Mouse (Mus musculus) testis, adult 2 months (tissue): ENCODE measurements around the gene Mepce. TPM values are rescaled to one million over a fixed set of nuclear protein-coding genes. Genes with fewer than 3 reads are reported as not detected.

Experiments
- H3K27ac ChIP-seq: fragments of 200-500 bp; 2 replicates; pipeline ENCODE4 v1.5.1; 2012; ENCODE audit warnings: low read depth, low read length; ENCODE audit not compliant: control insufficient read depth, insufficient read depth
- H3K27me3 ChIP-seq: fragments of 200-500 bp; 2 replicates; pipeline ENCODE4 v1.6.1; 2012; ENCODE audit warnings: mild to moderate bottlenecking, low read length, moderate library complexity; ENCODE audit not compliant: control insufficient read depth, insufficient read depth
- H3K36me3 ChIP-seq: fragments of 200-500 bp; 2 replicates; pipeline ENCODE4 v1.6.1; 2012; ENCODE audit warnings: mild to moderate bottlenecking, low read length; ENCODE audit not compliant: control insufficient read depth, insufficient read depth
- H3K4me1 ChIP-seq: fragments of 200-500 bp; 2 replicates; pipeline ENCODE4 v1.6.1; 2012; ENCODE audit warnings: low read length; ENCODE audit not compliant: control insufficient read depth, insufficient read depth
- H3K4me3 ChIP-seq: fragments of 200-500 bp; 2 replicates; pipeline ENCODE4 v1.5.1; 2012; ENCODE audit warnings: low read depth, mild to moderate bottlenecking, low read length, moderate library complexity, mixed read lengths; ENCODE audit not compliant: control insufficient read depth
- CTCF ChIP-seq: fragments of 200-500 bp; IDR thresholded peaks from 2 replicates; pipeline ENCODE4 v1.5.1; 2012; ENCODE audit warnings: low read depth, mild to moderate bottlenecking, inconsistent platforms, low read length, moderate library complexity; ENCODE audit not compliant: control insufficient read depth, insufficient read depth, insufficient replicate concordance
- POLR2A ChIP-seq: fragments of 200-500 bp; IDR thresholded peaks from 2 replicates; pipeline ENCODE4 v1.6.1; 2012; ENCODE audit warnings: low read depth, mild to moderate bottlenecking, inconsistent platforms, low read length, moderate library complexity; ENCODE audit not compliant: control insufficient read depth
- polyA plus RNA-seq: library from polyadenylated mRNA; depleted of rRNA; stranded (reverse); fragments of >200 nt; gene quantifications from 2 replicates; pipeline ENCODE4 v1.2.3, GENCODE M21; 2012

Gene Mepce
- polyA plus RNA-seq, 1 experiment = 114 TPM

- Histone ChIP-seq H3K36me3 (no peaks in the 10 kb centered on the region), H3K4me3 (no peak overlapping the region), H3K27ac (no peak overlapping the region), H3K4me1 (peaks cover 7% of the 10 kb centered on the region), H3K27me3 (no peaks in the 10 kb centered on the region)
- TF ChIP-seq POLR2A (no peak), CTCF (no peak)
These were observed 43.3 kb downstream of the Mepce start for GRCm38 (mm10) chr5:137744197-137744596.

- no peak for TF ChIP-seq POLR2A
- TF ChIP-seq CTCF = no peak
- H3K4me3 ChIP-seq = no peak overlapping the region
- H3K27ac ChIP-seq = no peak overlapping the region
- peaks cover 7% of the 10 kb centered on the region for H3K4me1 ChIP-seq
- no peaks in the 10 kb centered on the region for H3K27me3 ChIP-seq
- H3K36me3 ChIP-seq = no peaks in the 10 kb centered on the region
These were observed 44.6 kb downstream of the Mepce start for GRCm38 (mm10) chr5:137742836-137743235.

- TF ChIP-seq POLR2A (no peak), CTCF (no peak)
- Histone ChIP-seq H3K36me3 (no peaks in the 10 kb centered on the region), H3K27ac (no peak overlapping the region), H3K27me3 (no peaks in the 10 kb centered on the region), H3K4me1 (peaks cover 2% of the 10 kb centered on the region), H3K4me3 (no peak overlapping the region)
These were observed 45.4 kb downstream of the Mepce start for GRCm38 (mm10) chr5:137742048-137742447.

- H3K4me1 ChIP-seq = peaks cover 2% of the 10 kb centered on the region; the same call in 1 of the 2 replicates
- H3K4me3 ChIP-seq = peak within 1 kb of the TSS; percentile 83
- no peaks in the 10 kb centered on the region for H3K36me3 ChIP-seq
- H3K27me3 ChIP-seq = no peaks in the 10 kb centered on the region
- no peak within 1 kb of the TSS for H3K27ac ChIP-seq
- TF ChIP-seq POLR2A = 0 out of 2 replicates have a peak, but pooled peaks have one; percentile 37
- TF ChIP-seq CTCF = peak; percentile 71
These were observed 46.2 kb downstream of the Mepce start, which contains the start of gene Nyap1 for GRCm38 (mm10) chr5:137741023-137741931. Nyap1 (minus strand) TSS chr5:137741607.

GRCm38 (mm10) chr5:137740506-137740905 is 46.9 kb downstream of the Mepce start:
- Histone ChIP-seq H3K4me3 (peak overlapping the region; percentile 62; the same call in 1 of the 2 replicates), H3K27me3 (no peaks in the 10 kb centered on the region), H3K36me3 (no peaks in the 10 kb centered on the region), H3K27ac (no peak overlapping the region), H3K4me1 (peaks cover 8% of the 10 kb centered on the region)
- TF ChIP-seq CTCF (no peak), POLR2A (no peak)

- H3K4me1 ChIP-seq = peaks cover 8% of the 10 kb centered on the region
- no peak overlapping the region for H3K4me3 ChIP-seq
- no peak overlapping the region for H3K27ac ChIP-seq
- no peak for TF ChIP-seq POLR2A
- no peak for TF ChIP-seq CTCF
- no peaks in the 10 kb centered on the region for H3K27me3 ChIP-seq
- no peaks in the 10 kb centered on the region for H3K36me3 ChIP-seq
These were observed 48.0 kb downstream of the Mepce start for GRCm38 (mm10) chr5:137739471-137739870.

GRCm38 (mm10) chr5:137738516-137738915 is 48.9 kb downstream of the Mepce start:
- Histone ChIP-seq H3K36me3 (no peaks in the 10 kb centered on the region), H3K27me3 (no peaks in the 10 kb centered on the region), H3K4me3 (no peak overlapping the region), H3K27ac (no peak overlapping the region), H3K4me1 (peaks cover 16% of the 10 kb centered on the region)
- no peak for TF ChIP-seq CTCF
- no peak for TF ChIP-seq POLR2A
